Mouse (Mus musculus) 416B (cell line): ENCODE results near the gene Gpc5.
"Not testable (repeated sequence)": the region's sequence is repeated elsewhere in the genome, so short reads cannot be mapped to it uniquely, and the experiment has no call there.

ENCODE experiments used
- DNase-seq: peaks from one replicate; pipeline ENCODE4 v3.0.0; 2011; ENCODE audit warnings: low read depth

Gpc5 gene

DNA sequence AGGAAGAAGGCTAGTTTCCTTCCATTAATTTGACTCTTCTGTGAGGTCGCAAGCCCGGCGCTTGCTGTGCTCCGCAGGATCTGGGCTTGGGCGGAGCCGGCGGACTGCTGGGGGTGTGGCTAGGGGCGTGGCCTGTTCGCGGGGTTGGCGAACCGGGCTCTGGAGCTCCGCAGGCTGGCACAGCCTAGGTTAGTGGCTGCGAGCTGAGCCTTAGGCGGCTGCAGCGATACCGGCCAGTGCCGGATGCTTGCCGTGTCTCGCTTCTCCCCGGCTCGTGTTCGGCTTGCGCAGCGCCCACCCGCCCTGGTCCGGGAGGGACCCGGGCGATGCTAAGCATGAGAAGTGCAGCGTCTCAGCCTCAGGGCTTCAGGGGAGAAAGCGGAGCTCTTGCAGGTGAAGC lies at the start of gene Gpc5:
Gene Gpc5 (plus strand): TSS at position 135 of the 400 bp plus-strand sequence.
- no peak for DNase-seq

DNA sequence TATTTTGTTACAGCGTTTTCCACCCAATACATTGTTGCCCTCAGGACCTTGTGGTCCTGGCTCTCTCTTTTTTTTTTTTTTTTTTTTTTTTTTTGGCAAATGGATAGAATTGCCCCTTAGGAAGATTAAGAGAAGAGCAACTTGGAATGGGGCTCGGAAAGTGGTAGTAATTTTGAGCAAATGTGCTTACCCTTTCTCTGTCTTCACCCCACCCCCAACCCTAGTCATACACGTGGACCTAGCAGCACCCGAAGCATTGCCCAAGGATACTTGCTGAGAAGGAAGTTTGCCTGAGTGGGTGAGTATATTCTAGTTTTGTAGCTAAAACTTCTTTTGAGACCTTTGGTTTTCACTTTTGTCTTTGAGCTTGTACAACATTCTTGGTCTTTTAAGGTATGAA lies 49.4 kb upstream of the Gpc5 start:
- peak; percentile 68 for DNase-seq

DNA sequence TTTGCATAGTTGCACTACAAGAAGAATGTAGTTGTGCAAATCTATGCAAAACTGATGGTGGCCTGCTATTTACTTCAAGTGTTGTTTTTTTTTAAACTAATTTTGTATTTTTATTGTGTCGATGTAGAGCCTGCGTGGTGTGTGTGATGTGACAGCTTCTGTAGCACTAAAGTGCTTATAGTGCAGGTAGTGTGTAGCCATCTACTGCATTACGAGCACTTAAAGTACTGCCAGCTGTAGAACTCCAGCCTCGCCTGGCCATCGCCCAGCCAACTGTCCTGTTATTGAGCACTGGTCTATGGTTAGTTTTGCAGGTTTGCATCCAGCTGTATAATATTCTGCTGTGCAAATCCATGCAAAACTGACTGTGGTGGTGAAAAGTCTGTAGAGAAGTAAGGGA lies 48.0 kb upstream of the Gpc5 start:
- no peak for DNase-seq

DNA sequence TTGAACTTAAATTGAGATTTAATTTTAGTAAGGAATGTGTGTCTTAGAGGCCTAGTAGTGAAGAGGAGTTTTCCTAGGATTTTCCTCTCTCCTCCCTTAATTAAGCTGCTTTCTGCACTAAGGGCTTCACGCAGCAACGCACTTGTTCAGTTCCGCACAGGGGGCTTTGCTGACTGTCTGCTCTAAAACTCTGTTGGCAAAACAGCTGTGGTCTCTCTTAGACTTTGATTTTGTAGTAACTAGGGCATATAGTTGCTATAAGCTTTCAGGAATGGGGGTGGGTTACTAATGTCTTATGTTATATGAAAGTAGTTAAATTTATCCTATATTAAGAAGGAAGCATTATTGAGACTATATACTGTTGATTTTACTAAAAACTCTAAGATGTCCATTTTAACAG lies 46.3 kb upstream of the Gpc5 start:
- DNase-seq = no peak

DNA sequence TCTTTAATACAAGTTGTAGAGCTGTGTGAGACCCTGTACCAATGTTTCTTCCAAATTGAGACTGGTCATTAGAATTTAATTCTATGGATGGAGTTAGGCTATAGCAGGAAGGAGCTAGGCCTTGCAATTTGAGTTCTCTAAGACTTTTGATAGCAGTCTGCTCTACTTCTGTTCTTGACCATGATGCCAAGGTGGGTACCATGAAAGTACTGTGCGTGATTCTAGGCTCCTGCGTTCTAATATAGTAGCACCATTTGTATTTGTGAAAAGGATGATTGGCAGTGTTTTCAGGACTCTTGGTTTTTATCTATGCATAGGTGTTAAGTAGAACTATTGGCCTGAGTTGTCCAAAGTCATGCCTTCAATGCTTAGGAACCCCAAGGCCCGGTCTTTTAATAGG lies 44.7 kb upstream of the Gpc5 start:
- DNase-seq = peak; percentile 24

DNA sequence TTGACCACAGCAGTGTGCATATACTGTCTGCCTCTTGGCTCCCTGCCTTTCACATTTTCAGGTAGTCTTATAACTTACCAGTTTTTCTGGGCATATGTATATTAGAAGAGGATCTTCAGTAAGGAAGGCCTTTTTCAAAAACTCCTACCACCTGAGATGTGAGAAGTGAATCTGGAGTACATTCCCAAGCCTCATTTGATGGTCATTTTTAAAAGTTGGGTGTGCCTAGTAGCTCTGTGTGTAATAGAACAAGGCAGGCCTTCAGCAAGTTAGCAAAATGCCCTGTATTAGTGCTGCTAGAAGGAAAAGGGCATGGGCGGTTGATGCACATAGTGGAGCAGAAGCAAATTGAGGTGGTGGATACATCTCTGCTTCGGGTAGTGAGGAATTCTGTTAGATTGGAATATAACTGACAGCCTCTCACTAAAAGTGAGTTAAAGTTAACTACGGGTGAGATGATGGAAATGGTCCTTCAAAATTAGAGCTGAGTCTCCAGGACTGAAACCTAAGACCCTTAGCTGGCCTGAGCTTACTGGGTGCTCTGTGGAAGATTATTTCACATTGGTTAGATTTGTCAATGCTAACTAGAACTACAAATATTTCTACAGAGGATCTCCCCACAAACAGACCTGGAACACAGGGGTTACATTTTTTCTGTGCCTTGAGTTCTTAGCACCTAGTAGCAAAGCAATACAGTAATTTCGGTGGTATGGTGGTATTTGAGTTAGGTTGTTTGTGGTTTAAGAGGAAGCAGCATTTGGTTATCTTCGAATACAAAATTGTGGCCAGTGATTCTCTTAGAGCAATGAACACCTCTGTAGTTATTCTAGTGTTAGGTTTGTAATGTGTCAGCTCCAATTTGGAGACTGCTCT lies 43.8 kb upstream of the Gpc5 start:
- DNase-seq = no peak

DNA sequence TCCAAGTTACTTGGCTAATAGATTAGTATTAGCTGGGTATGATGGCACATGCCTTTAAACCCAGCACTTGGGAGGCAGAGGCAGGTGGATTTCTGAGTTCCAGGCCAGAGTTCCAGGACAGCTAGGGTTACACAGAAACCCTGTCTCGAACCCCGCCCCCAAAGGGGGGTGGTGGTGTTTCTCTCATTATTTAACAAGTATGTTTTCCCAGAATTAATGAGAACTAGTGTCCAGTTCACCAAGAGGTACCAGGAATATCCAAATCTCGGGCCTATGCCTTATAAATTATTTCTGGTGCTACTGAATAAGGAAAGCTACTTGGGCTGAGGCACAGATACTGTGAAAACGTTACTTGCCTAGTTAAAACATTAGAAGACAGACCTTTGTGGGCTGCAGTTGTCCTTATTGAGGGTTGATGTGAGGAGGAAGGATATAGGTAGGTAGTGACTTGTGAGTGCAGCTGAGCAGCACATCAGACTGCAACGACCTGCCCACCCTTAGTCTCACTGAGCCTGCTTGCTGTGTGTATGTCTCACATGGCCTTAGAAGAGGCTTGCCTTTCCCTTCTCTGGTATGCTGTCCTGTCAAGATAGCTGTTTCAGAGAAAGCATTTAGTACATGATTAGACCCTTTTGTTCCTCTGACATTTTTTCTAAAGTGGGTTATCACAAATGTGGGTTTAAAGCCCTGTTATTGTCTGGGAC lies 43.0 kb upstream of the Gpc5 start:
- peak; percentile 39 for DNase-seq

DNA sequence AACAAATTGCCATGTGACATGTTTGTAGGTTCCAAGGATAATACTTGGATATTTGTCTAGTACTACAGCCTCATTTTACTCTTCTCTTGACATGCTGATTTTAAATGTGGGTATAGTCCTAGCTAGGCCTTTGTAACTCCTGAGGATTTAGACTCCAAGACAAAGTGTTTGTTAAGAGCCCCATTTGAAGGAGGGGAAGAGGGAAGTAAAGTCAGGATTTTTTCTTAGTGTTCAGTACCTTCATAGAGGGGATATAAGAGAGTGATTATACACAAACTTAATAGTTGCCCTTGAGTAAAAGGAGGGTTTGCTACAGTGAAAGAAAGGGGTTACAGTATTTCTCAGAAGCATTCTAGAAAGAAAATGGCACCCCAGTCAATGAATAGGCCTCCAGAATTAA lies 42.2 kb upstream of the Gpc5 start:
- DNase-seq = no peak

DNA sequence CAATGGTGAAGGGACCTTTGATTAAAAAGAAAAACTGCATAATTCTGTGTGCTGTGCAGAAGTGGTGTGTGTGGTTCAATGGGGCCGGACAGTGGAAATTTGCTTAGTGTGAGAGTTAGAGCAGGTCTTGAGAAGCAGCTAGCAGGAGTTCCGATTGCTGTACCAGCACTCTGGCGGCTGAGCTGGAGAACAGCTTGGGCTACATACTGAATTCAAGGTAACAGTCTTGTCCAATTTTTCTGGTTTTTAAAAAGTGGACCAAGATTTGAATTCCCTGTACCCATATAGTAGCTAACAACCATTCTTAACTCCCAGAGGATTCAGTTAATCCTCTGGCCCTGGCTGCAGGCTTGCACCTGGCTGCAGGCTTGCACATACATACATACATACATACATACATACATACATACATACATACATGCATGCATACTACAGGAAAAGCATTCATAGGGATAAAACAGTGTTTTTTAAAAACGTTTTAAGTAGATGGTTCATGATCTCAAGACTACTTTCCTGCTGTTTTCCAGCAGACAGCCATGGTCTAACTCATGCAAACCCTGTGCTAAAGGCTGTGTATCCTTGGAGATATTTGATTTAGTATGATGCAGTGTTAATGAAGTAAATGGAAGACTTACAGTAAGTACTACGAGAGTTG lies 40.8 kb upstream of the Gpc5 start:
- DNase-seq = no peak

DNA sequence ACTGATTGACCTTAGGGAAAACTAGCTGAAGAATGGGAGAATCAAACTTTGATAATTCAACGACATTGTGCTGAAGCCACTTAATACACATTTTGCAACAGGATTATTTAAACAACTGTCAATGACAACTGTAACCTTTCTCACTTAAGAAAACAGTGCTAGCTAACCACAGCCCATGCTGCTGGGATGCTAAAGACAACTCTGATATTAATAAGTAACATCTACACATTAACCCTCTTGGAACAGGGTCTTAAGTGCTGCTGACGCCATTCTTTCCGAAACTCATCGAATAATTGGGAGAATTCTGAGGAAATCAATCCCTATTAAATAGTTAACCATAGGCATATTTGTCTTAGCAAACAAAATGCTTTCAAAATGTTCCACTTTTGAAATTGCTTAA lies 39.6 kb upstream of the Gpc5 start:
- no peak for DNase-seq

DNA sequence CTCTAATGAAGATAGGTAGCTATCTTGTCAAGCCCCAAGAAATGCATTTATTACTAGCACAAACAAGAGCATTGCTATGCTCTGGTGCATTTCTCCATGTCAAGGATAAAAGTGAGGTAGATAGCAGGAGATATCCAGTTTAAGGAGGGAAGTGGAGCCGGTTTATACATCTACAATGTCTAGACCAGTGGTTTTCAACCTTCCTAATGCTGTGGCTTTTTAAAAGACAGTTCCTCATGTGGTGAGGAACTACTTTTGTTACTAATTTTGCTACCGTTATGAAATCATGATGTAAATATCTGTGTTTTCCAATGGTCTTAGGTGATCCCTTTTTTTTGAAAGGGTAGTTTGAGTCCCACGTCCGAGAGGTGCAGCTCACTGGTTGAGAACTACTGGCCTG lies 37.8 kb upstream of the Gpc5 start:
- DNase-seq = no peak

DNA sequence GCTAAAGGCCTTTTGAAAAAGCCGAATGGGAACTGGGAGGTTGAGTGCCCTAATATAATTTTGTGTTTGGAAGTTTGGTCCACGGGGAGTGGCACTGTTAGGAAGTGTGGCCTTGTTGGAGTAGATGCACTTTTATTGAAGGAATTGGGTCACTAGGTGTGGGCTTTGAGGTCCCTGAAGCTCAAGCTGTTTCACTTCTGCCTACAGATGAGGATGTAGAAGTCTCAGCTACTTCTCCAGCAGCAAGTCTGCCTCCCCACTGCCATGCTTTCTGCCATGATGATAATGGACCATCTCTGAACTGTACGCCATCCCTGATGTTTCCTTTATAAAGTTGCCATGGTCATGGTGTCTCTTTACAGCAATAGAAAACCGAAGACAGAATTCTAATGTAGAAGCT lies 34.5 kb upstream of the Gpc5 start:
- DNase-seq = no peak

DNA sequence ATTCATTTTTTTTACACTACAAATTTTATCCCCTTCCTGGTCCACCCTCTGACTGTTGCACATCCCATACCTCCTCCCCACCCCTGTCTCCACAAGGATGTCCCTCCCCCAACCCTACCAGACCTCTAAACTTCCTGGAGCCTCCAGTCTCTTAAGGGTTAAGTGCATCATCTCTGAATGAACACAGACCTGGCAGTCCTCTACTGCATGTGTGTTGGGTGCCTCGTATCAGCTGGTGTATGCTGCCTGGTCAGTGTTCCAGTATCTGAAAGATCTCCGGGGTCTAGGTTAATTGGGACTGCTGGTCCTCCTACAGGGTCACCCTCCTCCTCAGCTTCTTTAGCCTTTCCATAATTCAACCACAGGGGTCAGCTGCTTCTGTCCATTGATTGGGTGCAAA lies 25.9 kb upstream of the Gpc5 start:
- not testable (repeated sequence) for DNase-seq

DNA sequence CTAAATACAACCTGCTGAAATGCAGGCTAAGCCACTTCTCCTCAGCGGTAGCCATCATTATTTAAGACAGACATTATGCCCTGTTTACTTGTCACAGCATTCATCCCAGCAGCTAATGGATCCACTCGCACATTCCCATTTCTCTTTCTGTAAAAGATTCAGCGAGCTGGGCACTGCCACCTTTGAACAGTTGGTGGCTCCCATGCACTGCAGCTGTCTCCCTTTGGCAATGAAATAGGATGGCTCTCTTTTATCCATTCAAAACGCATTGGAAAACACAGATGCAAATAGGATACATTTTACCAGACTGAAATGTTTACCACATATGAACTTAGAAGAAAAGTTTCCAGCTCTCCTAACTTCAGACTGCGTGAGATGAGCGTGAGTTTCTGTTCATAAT lies 21.5 kb upstream of the Gpc5 start:
- DNase-seq = peak; percentile 19

DNA sequence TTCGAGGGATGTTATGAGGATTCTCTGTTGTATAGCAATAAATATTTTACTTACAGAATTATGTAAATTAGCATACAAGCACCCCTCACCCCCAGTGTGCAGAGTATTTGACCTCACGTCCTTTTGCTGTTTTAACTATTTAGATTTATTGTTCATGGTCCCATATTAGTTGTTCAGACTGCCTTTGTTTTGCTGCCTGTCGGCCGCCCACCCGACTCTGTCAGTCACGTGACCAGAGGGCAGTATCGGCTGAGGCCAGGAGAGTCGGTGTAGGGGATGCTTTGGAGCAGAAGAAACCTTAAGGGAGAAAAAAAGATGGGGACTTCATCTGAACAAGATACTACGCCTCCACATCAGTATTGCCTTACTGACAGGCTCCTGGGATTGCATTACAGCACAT lies 14.7 kb upstream of the Gpc5 start:
- no peak for DNase-seq

DNA sequence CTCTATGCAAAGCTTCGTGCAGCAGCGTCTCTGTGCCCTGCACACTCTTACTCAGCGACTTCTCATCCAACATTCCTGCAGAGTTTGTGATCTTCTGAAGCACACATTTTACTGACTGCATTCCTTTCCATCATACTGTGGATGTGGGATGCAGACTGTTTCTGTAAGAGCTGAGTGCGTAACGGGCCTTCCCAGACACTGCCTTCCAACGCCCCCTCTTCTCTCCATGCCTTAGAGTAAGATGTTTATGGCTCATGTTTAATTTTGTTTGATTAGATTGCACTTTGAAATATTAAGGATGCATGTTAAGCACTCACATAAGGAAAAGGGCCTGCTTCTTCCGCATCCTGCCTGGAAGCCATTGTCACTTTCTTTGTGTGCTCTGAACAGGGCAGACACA lies 14.0 kb upstream of the Gpc5 start:
- no peak for DNase-seq

DNA sequence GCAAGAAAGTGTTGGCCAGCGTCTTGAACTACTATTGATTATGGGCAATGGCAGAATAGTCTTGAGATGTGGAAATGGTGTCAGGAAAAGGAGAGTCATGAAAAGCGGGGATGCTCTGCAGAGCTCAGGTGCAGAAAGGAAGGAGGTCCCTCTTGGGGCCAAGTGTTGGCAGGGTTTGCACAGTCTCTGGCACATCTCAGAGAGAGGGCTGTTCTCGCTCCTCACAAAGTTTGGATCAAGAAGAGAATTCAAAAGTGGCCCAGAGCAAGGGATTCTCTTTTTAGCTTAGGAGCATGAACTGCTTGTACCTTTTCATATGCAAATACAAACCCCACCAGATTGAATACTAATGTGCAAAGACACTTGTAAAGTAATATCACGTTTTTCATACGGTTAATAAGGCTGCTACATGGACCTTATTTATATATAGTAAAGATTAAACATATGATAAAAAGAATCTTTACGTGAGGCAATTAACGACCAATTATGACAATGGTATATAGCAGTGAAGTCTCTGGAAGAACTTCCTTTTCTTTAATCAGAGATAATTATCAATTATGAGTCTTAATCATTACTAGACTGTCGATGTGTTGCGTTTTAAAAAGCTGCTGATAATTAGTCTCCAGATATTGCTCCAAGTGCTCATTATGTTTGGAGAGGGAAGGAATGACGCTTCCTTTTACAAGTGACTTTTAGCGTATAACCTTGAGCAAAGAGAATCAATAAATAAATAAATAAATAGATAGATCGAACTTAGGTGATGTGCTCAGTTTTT lies 10.1 kb upstream of the Gpc5 start:
- no peak for DNase-seq

DNA sequence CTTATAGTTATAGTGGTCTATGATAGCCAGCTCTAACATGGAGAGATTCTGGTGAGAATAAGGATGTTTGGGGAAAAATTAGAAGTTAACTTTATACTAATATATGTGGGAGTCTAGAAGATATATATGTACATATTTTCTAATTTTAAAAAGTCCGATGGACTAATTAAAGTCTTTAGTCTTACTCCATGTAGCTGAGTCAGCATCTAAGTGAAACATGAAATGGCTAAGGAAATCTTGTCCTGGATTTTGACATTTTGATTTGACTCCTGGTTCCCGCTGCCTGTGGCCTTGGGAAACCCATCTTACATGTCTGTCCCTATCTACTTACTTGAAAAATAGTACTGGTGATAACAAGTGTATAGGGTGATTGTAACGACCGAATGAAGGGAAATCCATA lies 1.5 kb upstream of the Gpc5 start:
- DNase-seq = no peak

DNA sequence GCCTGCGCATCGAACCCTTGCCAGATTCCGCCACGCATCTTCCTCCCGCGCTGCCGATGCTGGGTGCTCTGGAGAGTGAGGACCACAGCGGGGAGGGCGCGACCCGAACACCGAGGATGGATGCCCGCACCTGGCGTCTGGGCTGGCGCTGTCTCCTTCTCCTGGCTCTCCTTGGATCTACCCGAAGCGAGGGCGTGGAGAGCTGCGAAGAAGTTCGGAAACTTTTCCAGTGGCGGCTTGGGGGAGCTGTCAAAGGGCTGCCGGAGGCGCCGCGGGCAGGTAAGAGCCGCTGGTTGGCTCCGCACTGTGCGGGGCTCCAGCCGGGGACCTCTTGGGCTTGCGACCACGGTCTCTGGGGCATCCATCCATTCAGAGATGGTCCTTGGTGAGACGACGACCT lies 495 bp downstream of the Gpc5 start:
- no peak for DNase-seq

DNA sequence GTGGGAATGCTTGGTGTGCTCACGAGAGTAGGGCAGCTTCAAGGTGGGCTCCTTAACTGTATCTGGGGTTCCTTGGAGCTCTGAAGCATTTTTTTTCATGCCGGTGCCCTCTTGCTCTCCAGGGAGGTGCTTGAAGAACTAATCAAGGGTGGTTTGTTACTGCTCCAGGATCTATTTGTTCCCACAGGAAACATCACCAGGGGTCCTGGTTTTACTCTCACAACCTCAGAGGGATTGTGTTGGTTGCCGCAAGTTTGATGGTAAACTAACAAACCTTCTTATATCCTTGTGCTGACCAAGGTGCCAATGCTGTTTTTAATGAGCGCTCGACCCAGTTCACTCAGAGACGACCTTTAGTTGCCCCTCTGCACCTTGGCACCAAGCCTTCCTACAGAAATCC lies 937 bp downstream of the Gpc5 start:
- DNase-seq = no peak

DNA sequence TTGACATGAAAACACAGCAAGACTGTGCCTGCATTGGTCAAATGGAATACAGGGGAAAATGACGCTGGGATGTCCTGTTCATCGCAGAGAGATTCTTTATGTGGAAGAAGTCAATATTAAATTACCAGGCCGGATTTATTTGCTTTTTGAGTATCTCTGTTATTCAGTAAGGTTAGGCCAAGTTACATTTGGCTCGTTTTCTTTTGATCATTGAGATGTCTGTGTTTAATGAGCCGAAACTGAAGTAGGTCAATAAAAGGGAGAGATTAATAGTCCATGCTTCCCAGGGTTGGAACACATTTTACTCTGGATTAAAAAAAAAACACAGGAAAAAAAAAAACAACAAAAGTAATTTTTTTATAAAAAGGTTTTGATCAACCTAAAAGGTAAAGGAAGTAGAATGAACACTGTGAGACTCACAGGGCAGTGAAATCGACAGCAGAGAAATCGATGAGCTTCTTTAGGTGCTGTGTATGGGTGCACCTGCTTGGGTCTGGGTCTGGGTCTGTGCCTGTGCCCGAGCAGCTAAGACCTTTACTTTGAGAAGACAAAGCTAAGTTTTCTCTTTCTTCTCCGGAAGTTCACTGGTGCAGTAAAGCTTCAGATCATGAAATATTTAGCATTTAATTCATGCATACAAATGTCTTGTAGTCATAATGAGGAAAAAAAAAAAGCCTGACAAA lies 8.7 kb downstream of the Gpc5 start:
- no peak for DNase-seq

DNA sequence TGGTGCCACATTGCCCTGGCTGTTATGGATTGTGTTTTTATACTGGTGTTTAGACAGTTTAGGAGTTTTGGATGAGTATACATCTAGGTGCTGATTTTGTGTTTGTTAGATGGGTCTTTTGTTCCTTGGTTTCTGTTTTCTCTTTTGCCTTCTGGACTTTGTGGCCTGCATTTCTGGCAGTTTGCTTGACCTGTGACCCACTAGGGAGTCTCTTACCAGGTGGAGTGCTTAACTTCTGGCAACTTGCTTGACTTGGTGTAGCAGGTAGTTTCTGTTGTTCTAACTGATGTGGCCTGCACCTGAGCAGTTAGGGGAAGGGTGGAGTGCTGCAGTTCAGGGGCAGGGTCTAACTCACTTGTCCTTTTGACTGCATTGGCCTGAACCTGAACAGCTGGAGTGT lies 14.3 kb downstream of the Gpc5 start:
- no peak for DNase-seq
